Mouse (Mus musculus): ENCODE results near the gene Pnp. TPM values are rescaled to one million over a fixed set of nuclear protein-coding genes. Genes with fewer than 3 reads are reported as not detected.
"Not testable (repeated sequence)": the region's sequence is repeated elsewhere in the genome, so short reads cannot be mapped to it uniquely, and the experiment has no call there.

The Pnp gene
- total RNA-seq (2021): 1 to 10 TPM; 4.6 to 6.8 TPM
- long read RNA-seq, experiment 1, partial matches to known transcripts: 0 of 3 reads
- long read RNA-seq, experiment 1, other reads (novel, unspliced or antisense): 0 of 3 reads
- long read RNA-seq, experiment 2, partial matches to known transcripts: 0 of 4 reads
- long read RNA-seq, experiment 2, other reads (novel, unspliced or antisense): 0 of 4 reads

DNA sequence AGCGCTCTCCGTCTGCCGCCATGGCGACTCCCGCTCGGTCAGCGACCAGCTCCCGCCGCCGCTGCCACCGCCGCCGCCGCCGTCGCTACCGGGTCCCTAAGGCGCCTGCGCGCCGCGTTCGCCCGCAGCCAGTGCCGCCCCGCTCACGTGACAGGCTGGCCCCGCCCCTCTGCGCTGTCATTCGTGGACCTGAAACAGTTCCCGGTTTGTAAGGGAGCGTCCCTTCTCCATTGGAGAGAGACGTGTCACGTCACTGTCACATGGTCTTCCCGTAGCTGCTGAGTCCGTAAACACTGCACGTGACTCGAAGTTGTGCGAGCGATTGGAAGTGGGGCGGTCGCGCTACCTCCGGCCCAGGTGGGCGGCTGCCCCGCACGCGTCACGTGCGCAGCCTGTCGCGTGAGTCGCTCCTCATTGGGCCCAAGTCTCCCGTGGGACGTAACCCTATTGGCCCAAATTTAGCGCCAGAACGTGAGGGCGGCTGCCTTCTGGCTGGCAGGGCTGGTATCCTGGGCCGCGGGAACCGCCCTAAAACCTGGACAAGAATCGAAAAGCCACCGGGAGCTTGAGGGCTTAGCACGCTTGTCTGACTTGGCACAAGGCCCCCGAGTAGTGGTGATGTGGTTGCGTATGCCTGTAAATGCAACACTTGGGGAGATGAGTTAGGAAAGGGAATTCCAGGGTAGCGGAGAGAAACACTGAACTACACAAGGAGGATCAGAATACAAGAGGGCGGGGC, at the start of gene Pnp, which contains the start of gene Pip4p1:
Pnp (plus strand) TSS at position 329 of the 739 bp plus-strand sequence.
Pip4p1 (minus strand) TSS at position 103 of the 739 bp plus-strand sequence.
- DNase-seq: peak; percentile 99
- intact Hi-C loops (cut with DNase I; ENCODE audit: low total_unique reads): loop anchor here (5.0 kb wide), 1 partner anchor 129 kb away; no protein-coding TSS in a partner anchor

DNA sequence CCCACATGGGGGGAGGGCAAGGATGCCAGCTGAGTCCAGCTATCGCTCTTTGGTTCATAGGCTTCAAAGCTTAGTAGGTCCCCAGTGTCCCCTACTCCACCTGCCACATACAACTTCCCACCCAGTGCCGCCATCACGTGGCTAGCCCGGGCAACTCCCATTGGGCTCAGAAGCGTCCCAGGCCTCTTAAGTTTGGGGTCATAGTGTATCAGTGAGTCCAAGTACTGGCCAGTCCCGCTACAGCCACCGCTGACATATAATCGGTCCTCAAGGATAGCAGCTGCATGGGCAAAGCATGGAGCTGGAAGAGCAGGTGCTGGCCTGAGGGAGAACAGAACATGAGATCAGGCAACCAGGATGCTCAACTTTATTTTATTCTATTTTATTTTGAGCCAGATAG, 39.3 kb upstream of the Pnp start:
- intact Hi-C loops (cut with DNase I; ENCODE audit: low total_unique reads): no loop called here
- no peak for DNase-seq

DNA sequence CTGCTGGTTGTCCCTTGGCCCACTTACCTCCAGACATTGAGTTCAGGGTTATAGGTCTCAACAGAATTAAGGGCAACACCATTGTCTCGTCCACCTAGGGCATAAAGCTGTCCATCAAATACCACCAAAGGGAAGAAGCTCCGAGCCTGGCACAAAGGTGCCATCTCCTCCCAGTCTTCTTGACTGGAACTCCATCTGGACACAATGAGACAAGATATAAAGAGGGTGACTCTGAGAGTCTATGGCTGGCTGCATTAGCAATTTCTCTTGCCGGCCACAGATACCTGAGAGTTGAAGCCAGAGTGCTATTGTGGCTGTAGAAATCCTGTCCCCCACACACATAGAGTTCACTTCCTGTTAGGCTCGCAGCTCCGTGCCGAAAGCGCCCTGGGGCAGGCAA, 38.8 kb upstream of the Pnp start:
- intact Hi-C loops (cut with DNase I; ENCODE audit: low total_unique reads): no loop called here
- DNase-seq: no peak

DNA sequence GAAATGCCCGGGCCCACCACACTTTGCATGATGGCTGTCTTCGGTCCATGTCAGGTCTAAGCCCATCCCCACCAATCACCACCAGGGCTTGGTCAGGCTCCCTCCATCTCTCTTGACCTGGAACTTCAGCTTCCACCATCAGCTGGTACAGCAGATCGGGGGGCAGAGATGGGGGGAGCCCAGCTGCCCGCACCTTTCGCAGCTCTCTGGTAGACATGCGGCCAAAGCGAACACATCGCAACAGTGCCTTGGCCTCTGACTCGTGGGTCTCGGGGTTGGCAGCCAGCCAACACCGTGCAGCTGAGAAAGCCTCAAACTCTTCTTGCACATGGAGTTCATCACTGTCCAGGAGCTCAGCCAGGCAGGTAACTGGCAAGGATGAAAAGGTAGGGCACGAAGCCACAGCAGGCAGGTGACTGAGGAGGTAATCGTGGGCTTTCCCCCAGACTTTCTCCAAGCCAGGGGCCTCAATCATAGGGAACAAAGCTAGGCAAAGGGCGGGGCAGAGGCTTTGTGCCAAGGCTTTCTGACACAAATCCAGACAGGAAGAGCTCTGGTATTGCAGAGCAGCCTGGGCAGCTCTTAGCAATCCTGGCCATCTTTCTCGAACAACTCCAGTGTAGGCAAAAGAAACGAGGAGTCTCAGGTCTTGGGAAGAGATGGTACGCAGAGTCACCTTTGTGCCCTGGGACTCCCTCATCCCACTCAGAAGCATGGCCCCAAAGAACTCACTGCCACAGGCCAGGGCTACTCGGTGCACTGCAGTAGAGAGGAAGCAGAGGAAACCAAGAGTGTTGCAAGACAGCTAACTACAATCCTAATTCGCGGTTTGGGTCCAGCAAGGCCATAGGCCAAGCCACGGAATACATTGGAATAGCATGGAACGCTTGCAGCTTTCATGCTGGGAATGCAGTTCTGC, 38.1 kb upstream of the Pnp start:
- peak; percentile 9 for DNase-seq
- intact Hi-C loops (cut with DNase I; ENCODE audit: low total_unique reads): no loop called here

DNA sequence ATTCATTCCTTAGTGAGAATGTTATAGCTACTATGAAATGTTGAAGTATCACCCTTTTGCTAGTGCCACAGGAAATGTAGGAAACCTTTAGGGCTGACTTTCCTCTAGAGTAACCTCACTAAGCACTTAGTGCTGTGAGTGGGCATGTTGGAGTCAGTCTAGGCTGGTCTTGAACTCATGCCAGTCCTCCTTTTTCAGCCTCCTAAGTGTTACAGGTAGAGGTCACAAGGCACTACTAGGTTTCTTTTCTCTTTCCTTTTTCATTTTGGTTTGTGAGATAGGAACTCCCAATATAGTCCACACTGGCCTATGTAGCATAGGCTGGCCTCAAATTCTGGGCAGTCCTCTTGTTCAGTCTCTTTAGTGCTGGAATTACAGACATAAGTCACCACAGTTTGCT, 35.5 kb upstream of the Pnp start:
- no peak for DNase-seq
- intact Hi-C loops (cut with DNase I; ENCODE audit: low total_unique reads): no loop called here

DNA sequence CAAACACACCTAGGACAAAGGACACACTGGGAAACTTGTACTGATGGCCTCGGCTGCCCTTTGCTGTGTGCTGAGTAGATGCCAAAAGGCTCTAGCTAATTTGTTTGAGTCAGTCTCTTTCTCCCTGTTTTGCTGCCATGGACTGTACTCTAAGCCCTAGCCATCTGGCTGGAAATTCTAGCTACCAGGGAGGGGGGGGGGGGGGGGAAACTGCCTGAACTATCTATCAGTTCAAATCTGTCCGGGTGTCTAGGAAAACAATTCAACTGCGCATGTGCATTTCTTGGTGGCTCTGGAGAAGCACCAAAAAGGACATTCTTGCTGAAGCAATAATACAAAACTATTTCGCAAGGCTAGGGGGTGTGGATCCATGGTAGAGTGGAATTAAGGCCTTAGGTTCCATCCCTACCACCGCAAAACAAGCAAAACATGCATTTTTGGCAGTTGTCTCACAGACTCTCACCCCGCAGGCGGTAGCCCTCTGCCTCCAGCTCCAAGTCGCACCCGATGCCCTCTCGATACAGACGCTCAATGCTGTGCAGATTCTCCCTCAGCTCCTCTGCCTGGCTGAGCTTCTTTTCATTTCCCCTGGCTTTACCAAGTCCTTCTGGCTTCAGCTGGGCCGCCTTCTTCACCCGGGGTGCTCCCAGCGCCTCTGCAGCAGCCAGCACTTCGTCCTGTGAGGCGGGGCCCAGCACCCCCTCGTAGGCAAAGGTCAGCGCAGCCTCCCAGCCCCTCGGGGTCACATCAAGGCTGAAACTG, 34.7 kb upstream of the Pnp start:
- peak; percentile 61 for DNase-seq
- intact Hi-C loops (cut with DNase I; ENCODE audit: low total_unique reads): no loop called here

DNA sequence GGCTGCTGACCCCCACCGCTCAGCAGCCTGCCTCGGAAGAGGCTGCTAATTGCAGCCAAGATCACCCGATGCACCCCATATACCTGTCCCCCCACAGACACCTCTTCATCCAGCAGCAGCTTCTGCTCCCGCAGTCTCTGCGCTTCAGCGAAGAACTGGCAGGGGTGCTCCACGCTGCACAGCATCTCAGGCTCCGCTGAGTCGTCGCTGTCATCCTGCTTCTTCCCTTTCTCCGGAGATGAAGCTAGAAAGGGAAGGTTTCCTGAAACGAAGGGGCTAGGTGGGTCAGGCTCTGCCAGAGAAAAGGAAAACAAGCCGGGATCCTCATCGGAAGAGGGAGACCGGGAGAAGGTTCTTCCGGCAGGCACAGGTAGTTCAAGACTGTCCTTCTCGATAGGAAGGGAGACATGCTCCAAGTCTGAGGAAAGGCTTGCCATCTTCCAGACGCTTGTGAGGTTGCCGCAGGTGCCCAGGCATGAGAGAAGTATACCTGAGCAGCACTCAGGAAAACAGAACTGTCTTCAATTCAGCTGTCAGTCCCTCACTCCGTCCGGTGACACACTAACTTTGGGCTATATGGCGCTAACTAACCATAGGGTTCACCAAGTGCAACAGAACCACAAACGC, 34.0 kb upstream of the Pnp start:
- intact Hi-C loops (cut with DNase I; ENCODE audit: low total_unique reads): no loop called here
- no peak for DNase-seq

DNA sequence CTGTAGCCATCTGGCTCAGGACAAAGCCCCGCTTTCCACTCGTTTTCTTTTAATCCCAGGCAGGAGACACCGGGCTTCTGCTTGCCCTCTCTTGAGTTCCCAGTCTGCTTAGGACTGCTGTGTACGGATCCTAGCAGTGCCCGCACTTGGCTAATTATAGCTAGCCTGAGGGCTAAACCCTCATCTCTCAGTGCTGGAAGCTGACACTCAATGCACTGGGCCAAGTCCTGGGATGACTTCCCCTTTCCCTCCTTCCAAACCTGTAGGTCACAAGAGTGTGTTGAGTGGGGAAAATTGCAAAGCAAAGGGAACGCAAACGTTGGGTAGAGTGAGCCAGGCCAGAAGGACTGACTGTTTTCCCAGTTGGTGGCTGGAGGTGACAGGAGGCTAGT, 33.5 kb upstream of the Pnp start, which contains the start of gene Klhl33:
Klhl33 (minus strand) TSS at position 134 of the 392 bp plus-strand sequence.
- intact Hi-C loops (cut with DNase I; ENCODE audit: low total_unique reads): no loop called here
- DNase-seq: peak; percentile 49

DNA sequence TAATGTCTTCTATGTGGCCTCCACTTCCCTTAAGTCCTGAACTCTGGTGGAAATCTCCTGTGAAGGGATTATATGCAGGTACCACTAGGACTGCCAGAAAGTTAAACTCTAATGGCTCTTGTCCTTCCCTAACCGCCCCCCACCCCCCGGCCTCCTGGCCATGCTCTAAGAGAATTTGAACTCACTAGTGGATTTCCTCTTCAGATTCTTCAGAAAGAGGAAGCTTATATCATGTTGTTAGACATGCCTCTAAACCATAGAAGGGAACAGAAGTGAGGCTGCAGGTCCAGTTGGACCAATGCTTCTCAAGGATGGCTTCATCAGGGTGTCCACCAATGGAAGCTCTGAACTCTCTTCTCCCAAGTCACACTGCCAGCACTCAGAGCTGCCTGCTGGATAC, 32.9 kb upstream of the Pnp start:
- intact Hi-C loops (cut with DNase I; ENCODE audit: low total_unique reads): not testable (repeated sequence)

DNA sequence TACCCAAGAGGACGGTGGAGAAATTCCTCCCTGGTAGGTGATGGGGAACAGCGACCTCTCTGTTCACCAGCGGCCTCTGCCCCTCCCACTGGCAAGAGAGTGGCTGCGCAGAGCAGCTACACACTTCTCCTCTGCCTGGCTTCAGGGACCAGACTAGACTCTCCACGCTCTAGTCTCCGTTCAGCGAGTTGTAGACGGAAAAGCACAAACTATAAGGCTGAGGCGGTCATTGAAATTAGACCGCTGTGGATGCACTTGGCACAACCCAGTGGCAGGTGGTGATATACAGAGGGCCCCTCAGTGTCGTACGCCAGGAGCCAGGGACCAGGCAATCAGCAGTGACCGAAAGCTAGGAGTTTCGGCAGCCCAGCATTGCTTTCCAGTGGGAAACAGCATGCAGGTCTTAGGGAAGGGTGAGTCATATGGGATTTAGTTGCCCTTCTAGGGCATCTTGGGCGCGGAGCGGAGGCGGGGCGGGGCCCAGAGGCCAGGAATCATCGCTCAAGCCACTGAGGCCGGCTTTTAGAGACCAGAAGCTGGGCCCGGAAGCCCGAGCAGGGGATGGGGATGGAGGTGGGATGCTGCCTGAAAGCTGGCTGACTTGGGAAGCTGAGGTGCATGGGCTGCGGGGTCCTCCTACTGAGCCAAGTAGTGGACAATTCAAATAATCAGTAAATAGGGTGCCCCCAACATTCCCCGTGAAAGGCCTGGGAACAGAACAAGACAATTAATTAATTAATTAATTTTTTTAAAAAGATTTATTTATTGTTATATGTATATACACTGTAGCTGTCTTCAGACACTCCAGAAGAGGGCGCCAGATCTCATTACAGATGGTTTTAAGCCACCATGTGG, 26.7 kb upstream of the Pnp start:
- peak; percentile 40 for DNase-seq
- intact Hi-C loops (cut with DNase I; ENCODE audit: low total_unique reads): no loop called here

More for the DNA sequence above, 32.9 kb upstream of the Pnp start:
- DNase-seq: not testable (repeated sequence)

DNA sequence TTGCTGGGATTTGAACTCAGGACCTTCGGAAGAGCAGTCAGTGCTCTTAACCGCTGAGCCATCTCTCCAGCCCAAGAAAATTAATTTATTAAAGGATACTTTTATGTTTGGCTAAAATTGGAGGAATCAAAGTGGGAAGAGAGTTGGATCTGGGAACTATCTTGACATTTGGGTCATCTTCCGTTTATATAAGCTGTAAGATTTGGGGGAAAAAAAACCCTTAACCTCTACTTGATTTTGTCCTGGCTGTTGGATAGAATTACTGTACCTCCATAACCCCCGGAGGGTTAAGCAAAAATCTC, 26.1 kb upstream of the Pnp start:
- DNase-seq: no peak
- intact Hi-C loops (cut with DNase I; ENCODE audit: low total_unique reads): no loop called here

DNA sequence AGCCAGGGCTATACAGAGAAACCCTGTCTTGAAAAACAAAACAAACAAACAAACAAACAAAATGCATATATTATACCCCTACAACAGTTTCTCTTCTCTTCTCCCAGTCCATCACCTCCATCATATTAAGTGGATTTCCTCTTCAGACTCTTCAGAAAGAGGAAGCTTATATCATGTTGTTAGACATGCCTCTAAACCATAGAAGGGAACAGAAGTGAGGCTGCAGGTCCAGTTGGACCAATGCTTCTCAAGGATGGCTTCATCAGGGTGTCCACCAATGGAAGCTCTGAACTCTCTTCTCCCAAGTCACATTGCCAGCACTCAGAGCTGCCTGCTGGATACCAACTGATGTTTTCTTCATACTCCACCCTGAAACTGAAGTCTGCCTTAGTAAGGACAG, 25.6 kb upstream of the Pnp start:
- DNase-seq; intact Hi-C loops (cut with DNase I; ENCODE audit: low total_unique reads): not testable (repeated sequence)

DNA sequence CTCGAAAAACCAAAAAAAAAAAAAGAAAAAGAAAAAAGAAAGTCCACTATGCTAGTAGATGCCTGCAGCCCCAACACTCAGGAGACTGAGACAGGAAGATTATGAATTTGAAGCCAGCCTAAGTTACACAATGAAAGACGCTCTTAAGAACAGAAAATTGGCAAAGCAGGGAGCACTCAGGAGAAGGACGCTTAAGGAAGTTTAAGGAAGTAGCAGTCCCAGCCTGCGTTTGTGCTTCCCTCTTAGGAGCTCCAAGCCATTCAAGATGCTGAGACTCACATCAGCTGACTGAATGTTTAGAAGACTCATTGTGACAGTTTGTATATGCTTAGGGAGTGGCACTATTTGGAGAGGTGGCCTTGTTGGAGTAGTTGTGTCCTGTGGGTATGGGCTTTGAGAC, 22.8 kb upstream of the Pnp start:
- DNase-seq: no peak
- intact Hi-C loops (cut with DNase I; ENCODE audit: low total_unique reads): no loop called here

DNA sequence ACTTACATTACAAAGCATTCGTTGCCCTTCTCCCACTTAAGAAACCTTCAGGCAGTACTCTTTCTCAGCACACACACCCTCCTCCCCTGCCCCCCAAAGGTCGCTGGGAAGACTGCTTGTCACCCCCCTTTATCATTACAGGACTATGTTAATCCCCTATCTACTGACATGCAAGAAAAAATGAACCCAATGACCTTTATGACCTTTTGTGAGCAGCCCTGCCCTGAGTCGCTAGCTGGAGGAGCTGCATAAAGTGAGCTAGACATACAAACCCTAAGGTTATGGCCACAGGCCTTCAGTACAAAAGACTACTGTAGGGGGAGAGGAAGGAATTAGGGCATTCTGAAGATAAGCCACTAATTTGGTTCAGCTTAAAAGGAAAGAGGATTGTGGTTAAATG, 19.5 kb upstream of the Pnp start:
- intact Hi-C loops (cut with DNase I; ENCODE audit: low total_unique reads): no loop called here
- no peak for DNase-seq

DNA sequence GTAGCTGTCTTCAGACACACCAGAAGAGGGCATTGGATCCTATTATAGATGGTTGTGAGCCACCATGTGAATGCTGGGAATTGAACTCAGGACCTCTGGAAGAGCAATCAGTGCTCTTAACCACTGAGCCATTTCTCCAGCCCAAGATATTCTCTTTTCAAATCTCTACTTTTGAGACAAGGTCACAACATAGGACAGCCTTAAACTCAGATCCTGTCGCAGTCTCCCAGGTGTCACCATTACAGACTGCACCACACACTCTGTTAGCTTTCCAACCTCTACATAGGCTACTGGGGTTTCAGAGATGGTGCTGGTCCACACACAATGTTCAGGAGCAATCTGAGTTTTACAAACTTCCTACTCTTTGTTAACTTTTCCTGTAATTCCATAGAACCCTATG, 7.4 kb upstream of the Pnp start:
- DNase-seq; intact Hi-C loops (cut with DNase I; ENCODE audit: low total_unique reads): not testable (repeated sequence)

DNA sequence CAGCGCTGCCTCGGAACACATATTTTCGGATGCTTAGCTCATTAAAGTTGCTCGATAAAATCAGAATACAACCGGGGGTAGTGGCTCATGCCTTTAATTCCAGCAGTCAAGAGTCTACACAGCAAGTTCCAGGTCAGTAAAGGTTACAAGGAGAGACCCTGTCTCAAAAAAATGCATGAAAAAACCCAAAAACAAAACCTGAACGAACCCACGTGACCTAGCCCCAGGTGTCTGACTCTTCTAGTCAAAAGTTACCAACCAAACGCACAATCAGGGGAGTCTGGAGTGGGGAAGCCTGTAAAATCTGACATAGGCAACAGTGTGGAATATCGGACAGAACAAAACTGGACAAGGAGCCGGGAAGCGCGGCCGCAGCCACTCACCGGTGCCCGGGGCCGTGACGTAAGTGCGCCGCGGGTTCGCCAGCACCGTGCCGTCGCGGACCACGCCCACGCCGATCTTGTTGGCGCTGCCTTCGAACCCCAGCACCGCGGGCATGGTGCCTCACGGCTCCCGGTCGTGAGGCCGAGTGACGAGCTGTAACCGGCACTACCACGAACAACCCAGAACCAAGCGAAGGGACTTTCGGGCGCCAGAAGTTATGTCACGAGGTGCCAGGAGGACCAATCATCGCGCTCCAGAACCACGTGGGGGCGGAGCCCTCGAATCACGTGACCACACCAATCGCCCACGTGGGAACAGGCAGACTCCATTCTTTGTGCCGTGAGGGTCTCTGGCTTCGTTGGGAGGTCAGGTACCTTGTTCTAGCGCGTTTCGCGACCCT, 6.4 kb upstream of the Pnp start, which contains the start of the genes Osgep and Apex1:
Osgep (minus strand) TSS at position 613 of the 784 bp plus-strand sequence.
Apex1 (plus strand) TSS at position 688 of the 784 bp plus-strand sequence.
- intact Hi-C loops (cut with DNase I; ENCODE audit: low total_unique reads): no loop called here
- peak; percentile 95 for DNase-seq

All from gastrocnemius, postnatal 14 days (tissue).